Mouse (Mus musculus): Measurements from ENCODE around the gene Frs3. TPM values are rescaled to one million over a fixed set of nuclear protein-coding genes. Genes with fewer than 3 reads are reported as not detected.

Frs3 gene
- polyA plus RNA-seq, 2 experiments from 2014 or later, result 0.16 to 0.49 TPM

DNA sequence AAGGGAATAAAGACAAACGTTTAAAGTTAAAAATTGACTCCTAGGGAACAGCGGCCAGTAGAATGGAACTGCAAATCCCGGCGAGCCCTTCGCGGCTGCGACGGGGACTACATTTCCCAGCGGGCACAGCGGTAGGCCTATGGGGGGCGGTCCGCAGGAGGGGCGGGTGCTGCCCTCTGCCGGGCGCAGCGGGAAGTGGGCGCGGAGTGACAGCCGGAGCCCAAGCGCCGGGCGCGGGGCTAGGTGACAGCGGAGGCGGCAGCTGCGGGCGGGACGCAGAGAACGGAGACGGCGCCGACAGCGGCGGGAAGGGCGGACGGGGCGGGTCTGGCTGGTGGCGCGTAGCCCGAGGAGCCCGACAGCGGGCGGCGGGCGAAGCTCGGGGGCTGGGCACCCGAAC lies 48.0 kb downstream of the Frs3 start, which contains the start of gene Tfeb:
Tfeb (plus strand) TSS at position 175 of the 400 bp plus-strand sequence.
- peak; percentile 81 for ATAC-seq

DNA sequence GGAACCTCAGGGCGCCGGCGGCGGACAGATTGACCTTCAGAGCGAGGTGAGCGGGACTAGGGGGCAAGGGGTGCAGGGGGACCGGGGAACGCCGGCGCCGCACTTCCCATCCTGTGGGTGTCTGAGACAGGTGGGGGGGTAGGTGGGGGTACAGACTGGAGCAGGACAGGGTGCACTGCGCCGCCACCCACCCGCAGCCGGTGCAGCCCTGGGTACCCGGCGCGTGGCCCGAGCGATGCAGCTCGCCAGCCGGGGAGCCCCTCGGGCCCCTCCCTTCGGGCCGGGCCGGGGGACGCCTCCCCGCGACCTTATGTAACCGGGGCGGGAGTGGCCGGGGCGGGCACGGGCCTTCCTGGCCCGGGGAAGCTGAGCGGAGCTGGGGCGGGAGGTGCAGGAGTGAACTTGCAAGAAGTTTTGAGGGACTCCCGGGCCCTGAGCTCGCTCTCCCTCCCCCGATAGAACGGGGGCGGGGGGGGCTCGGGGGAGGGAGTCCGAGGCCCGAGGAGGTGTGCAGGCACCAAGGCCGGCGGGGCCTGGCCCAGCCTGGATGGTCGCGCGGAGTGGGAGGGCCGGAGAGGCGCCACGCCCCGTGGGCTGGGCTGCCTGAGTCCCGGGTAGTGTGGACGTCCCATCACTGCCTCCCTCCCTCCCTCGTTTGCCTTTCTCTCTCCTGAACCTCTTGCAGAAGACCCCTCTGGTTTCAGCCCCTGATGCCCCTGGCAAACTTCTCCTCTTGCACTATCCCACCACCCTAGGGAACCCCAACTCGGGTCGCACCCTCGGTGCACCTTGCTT lies 48.6 kb downstream of the Frs3 start:
- peak; percentile 15 for ATAC-seq

DNA sequence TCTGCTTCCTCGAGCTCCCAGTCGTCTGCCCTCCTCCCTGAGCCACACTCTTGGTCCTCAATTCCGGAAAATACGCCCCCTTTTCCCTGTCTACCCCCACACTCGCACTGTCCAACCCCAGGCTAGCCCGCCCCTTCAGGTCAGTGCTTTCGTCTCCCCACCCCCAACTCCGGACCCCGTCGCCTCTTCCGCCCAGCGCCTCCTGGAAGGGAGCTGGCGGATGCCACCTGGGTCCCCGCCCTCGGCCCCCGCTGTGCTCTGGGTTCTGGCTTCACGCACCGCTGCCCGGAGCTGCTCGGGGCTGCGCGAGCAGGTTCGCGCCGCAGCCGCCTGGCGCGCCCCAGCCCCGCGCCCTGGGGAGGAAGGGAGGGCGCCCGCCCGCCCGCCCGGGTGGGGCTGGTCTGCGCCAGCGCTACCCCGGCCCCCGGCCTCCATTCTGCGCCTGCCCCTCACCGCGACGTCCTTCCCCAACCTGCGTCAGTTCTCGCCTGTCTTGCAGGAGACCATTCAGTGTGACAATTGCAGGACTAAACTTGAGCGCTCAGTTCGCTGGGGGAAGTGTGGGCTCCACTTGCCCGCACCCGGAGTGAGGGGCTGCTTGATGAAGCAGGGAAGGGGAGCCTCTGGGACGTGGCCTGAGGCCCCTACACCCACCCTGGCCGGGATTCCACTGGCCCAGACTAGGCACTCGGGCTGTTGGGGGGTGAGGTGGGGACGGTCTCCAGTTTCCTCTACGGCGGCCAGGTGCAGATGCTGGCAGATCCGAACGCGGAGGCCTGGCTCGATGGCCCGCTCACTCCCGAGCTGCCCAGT lies 49.4 kb downstream of the Frs3 start:
- peak; percentile 31 for ATAC-seq

DNA sequence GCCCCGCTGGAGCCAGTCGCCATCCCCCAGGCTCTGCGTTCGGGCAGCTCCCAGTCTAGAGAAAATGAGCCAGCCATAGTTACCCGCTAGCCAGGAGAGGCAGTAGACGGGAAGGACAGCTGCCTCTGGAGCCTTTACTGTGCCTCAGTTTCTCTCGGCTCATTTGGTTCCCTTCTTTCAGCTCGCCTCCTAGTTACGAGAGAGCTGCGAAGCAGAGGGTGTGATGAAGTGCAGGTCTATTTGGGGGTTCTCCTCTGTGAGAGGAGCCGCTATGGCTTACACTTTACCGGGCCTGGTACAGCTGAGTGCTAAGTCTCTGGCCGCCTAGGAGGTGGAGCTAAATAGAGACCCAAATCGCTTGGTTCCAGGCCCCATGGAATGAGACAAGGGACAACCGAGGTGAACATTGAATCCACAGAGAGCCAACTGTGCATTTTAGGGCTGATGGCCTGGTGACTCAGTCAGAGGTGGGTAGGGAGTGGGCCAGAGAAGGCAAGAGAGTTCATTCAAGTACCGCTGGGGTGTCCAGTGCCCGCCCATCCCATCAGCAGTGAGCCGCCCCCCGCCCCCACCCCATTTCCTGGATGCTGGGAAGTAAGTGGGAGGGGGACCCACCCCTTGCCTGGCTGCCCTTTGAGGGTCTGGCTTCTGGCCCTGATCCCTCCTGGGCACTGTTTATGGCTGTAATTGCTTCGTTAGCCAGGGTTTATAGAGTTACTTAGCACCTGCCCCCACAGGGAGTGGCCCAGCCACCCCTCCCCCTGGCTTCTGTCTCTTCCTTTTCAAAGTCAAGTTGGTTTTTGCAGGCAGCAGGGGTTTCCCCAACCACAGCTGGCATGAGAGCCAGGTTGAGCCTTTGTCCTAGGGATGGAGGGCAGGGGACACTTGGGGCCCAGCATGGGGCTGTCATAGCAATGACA lies 50.3 kb downstream of the Frs3 start:
- peak; percentile 52 for ATAC-seq

DNA sequence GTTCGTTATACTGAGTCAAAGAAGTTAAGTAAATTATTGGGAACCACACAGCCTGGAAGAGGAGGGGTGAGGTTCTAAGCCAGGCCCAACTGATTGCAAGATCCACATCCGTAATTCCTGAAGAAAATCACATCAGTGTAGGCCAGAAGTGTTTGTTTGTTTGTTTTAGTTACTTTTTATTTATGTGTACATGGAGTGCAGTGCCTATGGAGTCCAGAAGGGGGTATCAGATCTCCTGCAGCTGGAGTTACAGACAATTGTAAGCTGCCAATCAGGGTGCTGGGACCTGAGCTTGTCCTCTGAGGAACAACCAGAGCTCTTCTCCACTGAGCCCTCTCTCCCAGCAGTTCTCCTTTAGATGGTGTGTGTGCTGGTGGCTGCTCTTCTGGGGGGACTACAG lies 51.4 kb downstream of the Frs3 start:
- ATAC-seq, result no peak

DNA sequence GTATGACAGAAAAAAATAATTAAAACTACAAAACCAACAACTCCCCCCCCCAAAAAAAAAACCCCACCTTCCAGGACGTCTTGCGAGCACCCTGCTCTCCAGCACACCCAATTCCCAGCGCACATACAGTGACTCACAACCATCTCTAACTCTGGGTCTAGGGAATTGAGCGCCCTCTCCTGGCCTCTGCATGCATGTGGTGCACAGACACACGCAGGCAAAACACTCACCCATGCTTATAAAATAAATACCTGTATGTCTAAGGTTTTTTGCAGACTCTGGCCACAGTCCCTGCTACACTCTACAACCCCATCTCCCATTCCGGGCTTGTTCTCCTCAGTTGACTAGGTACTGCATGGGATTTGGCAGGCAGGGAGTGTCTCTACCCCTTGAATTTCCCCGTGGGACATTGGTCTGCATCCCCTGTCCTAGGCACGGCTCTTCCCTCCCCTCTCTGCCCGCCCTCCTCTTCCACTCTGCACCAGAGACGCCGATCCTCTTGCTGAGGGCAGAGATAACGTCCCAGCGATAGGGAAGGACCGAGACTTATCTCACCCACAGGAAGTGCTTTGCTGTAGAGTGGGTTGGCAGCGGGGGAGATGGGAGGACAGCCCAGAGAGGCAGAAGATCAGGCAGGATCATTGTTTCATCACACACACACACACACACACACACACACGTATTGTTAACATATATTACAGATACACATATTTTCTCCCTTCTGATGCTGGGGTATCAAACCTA lies 54.3 kb downstream of the Frs3 start:
- ATAC-seq, result no peak

DNA sequence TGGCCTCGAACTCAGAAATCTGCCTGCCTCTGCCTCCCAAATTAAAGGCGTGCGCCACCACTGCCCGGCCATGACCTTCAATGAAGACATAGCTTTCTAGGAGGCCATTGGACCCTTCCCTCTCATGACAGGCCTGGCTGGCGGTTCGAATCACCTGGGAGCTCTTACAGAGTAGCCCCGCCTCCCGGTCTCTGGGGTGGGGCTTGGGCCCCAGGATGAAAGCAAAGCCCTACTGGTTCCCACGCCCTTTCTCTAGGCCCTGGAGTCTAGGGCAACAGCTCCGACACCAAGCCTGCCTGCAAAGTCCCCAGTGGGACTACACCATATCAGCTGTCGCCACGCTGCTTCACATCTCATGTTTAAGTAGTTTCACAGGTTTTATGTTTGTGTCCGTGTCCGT lies 55.3 kb downstream of the Frs3 start:
- no peak for ATAC-seq

DNA sequence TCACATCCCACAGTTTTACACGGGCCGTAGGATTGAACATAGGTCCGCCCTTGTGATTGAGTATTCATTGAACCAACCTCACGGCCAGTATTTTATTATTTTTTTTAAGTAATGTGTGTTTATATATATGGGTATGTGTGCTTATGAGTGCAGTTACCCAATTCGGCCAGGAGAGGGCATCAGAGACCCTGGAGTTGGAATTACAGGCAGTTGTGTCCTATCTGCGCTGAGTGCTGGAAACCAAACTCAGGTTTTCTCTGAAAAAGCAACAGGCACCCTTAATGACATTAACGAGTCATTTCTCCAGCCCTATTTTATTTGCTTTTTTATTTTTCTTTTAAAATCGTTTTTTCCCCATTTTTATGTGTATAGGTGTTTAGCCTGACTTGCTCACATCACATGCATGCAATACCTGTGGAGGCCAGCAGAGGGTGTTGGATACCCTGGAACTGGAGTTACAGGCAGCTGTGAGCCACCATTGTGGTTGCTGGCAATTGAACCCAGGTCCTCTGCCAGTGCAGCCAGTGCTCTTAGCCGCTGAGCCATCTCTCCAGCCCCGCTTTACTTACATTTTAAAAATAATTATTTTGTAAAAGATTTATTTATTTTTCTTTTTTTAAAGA lies 56.0 kb downstream of the Frs3 start:
- ATAC-seq, result no peak

DNA sequence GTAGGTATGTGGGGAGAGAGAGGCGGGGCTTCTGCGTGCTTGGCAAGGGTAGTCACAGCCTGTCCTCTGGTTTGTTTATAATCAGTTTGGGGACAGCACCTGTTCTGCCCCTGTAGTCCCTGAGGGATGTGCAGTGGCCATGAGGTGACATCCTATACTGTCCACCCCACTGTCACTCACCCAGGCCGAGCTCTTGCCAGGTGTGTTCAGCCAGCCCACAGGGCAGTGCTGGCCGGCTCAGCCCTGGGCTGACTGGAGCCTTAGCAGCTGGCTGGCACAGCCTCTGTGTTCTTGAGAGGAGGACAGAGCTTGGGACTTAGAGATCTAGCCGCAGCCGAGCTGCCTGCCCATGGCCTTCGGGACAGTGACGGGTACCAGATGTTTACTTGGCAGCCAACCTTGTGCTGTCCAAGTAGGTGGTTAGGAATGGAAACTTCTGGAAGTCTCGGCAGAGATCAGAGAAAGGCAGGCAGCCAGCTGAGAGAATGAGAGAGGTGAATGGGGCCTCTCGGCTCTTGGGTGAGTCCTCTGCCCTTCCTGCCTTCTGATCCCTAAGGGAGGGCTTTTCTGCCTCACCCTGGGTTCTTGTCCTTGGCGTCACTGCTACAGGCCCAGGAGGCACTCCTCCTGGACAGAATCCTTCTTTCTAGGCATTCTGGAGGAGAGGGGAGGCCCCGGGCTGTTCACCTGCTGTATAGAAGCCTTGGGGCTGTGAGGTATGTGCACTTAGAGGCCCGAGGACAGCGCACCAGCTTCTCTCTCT lies 60.1 kb downstream of the Frs3 start:
- ATAC-seq, result no peak

DNA sequence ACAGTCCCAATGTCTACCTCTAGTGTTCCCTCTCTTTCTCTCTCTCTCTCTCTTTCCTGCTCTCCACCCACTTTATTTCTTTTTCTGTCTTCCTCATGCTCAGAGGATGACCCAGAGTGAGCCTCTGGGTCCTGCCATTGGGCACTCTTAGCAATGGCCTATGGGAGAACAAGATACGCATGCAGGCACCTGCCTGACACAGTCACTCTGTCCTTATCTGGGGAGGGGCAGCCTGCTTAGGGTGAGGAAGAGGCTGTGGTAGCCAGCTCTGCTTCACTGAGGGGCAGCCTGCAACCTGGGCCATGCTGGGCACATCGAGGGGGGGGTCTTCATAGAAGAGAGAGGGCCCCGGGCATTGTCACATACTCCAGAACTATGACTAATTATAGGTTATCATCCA lies 60.8 kb downstream of the Frs3 start:
- no peak for ATAC-seq

DNA sequence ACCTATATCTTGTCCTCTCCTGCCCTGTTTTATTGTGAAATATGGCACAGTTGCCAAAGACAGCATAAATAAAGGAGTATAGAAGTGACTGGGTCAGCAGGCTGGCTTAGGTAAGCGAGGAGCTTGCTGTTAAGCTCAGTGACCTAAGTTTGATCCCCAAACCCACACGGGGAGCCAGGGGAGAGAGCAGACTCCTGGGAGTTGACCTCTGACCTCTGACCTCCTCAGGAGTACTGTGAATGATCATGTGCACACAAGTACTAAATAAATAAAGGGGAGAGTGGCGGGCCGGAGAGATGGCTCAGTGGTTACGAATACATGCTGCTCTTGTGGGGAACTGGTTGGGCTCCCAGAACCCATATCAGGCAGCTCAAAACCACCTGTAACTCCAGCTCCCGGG lies 61.3 kb downstream of the Frs3 start:
- no peak for ATAC-seq

DNA sequence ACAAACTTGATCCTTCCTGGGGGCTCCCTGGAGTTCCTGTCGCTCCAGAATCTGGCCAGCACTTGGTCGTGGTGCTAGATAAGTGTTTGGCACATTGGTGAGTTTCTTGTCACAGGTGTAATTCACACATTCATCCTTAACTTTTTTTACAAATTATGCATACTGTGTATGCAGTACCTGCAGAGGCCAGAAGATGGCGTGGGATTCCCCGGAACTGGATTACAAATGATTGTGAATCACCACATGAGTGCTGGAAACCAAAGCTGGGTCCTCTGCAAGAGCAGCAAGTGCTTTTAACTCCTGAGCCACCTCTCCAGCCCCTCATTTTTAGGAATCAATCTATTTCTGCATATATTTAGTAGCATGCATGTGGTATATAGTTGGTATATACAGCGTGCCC lies 63.0 kb downstream of the Frs3 start:
- ATAC-seq, result no peak

DNA sequence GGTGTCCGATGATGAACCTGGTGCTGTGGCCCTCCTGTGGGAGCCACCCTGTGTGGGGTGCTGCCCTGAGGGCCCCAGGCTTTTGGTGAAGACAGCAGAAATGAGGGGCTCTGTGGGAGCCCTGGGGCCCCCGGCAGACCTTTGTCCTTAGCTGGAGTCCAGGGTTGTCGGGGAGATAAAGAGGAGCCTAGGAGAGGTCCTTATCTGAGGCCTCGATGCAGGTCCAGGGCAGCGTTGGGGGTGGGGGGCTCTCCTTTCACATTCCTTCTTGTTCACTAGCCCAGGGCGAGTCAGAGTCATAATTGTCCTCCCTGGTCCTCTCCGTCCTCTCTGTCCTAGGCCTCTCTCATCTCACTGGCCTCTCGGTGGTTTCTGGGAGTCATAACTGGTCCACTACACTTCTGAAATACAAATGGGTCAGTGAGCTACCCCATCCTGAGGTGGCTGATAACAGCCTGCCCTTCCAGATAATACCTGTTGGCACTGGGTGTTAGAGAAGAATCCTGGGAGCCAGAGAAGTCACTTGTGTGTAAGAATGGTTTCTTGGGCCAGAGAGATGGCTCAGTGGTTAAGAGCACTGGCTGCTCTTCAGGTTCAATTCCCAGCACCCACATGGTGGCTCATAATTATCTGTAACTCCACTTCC lies 64.4 kb downstream of the Frs3 start:
- ATAC-seq, result no peak

Other genes starting within 250 kb of the Frs3 start
- 10 to 100 TPM; 61.1 to 95.4 TPM for gene Taf8, start 186.7 kb upstream of the Frs3 start, polyA plus RNA-seq (2017; shearing (Covaris generic))
- 100 to 1,000 TPM; 149 to 151 TPM for gene Ccnd3, start 184.0 kb upstream of the Frs3 start, polyA plus RNA-seq (2017; shearing (Covaris generic))
- 10 to 100 TPM; 10.6 to 14.2 TPM for gene Bysl, start 77.5 kb upstream of the Frs3 start, polyA plus RNA-seq (2017; shearing (Covaris generic))
- 10 to 100 TPM; 36.0 to 37.0 TPM for gene Med20, start 77.4 kb upstream of the Frs3 start, polyA plus RNA-seq (2017; shearing (Covaris generic))
- under 1 TPM in 1 of 2 experiments, not detected in 1; 0.73 TPM for gene Gm20517, start 77.4 kb upstream of the Frs3 start, polyA plus RNA-seq (2017; shearing (Covaris generic))
- under 1 TPM; 0.43 to 0.78 TPM for gene Usp49, start 58.3 kb upstream of the Frs3 start, polyA plus RNA-seq (2017; shearing (Covaris generic))
- 100 to 1,000 TPM; 264 to 319 TPM for gene Tomm6, start 644 bp upstream of the Frs3 start, polyA plus RNA-seq (2017; shearing (Covaris generic))
- not detected for gene Gm21981, start 5.4 kb downstream of the Frs3 start, polyA plus RNA-seq (2017; shearing (Covaris generic))
- not detected for gene Prickle4, start 5.7 kb downstream of the Frs3 start, polyA plus RNA-seq (2017; shearing (Covaris generic))
- gene Pgc, start 37.8 kb downstream of the Frs3 start, polyA plus RNA-seq (2017; shearing (Covaris generic)), result not detected
- gene Tfeb, start 48.0 kb downstream of the Frs3 start, polyA plus RNA-seq (2017; shearing (Covaris generic)), result 1 to 10 TPM; 5.2 to 5.7 TPM
- gene Mdfi, start 145.7 kb downstream of the Frs3 start, polyA plus RNA-seq (2017; shearing (Covaris generic)), result not detected
- 1 to 10 TPM; 2.1 to 4.4 TPM for gene Foxp4, start 235.6 kb downstream of the Frs3 start, polyA plus RNA-seq (2017; shearing (Covaris generic))

Measured in CD4-positive, CD25-positive, alpha-beta regulatory T cell, adult 4 months (primary cell).